Comparison of ENCODE assay signal across 14 mouse cellular contexts in the genomic region with DNA sequence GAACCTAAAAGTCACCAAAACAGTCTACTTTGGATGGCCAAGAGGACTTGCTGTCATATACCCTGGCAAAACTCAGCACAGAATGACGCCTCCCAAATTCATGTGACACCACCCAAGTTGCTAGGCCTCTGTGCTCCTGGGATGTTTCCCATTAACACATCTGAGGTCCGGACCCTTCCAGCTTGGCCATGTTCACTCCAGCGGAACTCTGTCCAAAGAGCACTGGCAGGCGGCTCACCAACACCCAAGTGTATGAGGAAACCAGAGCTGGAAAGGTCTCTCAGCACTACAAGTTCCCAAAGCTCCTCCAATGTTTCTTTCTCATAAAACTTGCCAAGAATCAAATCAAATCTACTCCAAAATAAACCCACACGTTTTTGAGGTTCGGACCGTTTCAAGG.
DNase-seq lines count a peak whose midpoint lies in the region; ATAC-seq and TF ChIP-seq lines count a peak whose summit lies in the region.
"Had no signal": no experiment of that assay in that cellular context is flagged by ENCODE, and none has a peak within 500 bp of the region (broad histone marks: within the 10 kb centered on the region; RNA-seq: fewer than 3 reads in every experiment).

No protein-coding gene starts in this region.

- no peak for TF ChIP-seq EP300 in liver, postnatal 0 days (IDR thresholded peaks at IDR 0.05; ENCODE audit: low read depth)

- peaks cover 4% of the 10 kb centered on the region for H3K36me3 ChIP-seq in liver, adult 2 months (ENCODE audit: control insufficient read depth, insufficient read depth, low read length)
- H3K36me3 ChIP-seq in liver, postnatal 0 days (replicated peaks; ENCODE audit: insufficient read depth, low read length), result no peaks in the 10 kb centered on the region
- H3K36me3 ChIP-seq: embryonic facial prominence, embryonic 13.5 days; lung, embryonic 15.5 days had no signal

- H3K27ac ChIP-seq in liver, adult 2 months (replicated peaks; ENCODE audit: insufficient read depth, low read depth, low read length), result 0 out of 2 replicates have a peak overlapping the region, but pooled peaks have one; percentile 29
- H3K27ac ChIP-seq in liver, postnatal 0 days (ENCODE audit: low read depth), result no peak overlapping the region
- H3K27ac ChIP-seq: embryonic facial prominence, embryonic 13.5 days; lung, embryonic 15.5 days had no signal

- peak; percentile 86 for DNase-seq in liver, adult 2 months (ENCODE audit: extremely low read depth, low read depth, low spot score)
- no peak for DNase-seq in liver, postnatal 0 days
- DNase-seq in gastrocnemius, postnatal 25 days, result peak; percentile 82
- peak; percentile 16 for DNase-seq in kidney, postnatal 10 days
- peak; percentile 21 to 69 for DNase-seq in lung, postnatal 4 days
- no peak for DNase-seq in cerebellum, postnatal 4 days (ENCODE audit: low spot score in 2 of 2)
- DNase-seq in spleen, postnatal 10 days (ENCODE audit: low spot score in 2 of 2), result no peak
- DNase-seq: cerebellum, postnatal 10 days; spleen, adult 18-20 months; thymus, postnatal 25 days had no signal

- H3K4me2 ChIP-seq in liver, postnatal 0 days (ENCODE audit: low read depth, low read length), result no peak overlapping the region
- H3K4me2 ChIP-seq: embryonic facial prominence, embryonic 13.5 days; lung, embryonic 15.5 days had no signal

- H3K4me3 ChIP-seq in liver, adult 2 months (ENCODE audit: insufficient read depth, low read depth, low read length), result no peak overlapping the region
- no peak overlapping the region for H3K4me3 ChIP-seq in liver, postnatal 0 days (ENCODE audit: low read depth, low read length)
- H3K4me3 ChIP-seq: embryonic facial prominence, embryonic 13.5 days; lung, embryonic 15.5 days had no signal

- no peak overlapping the region for H3K9ac ChIP-seq in liver, adult 2 months (ENCODE audit: low read depth, low read length)
- H3K9ac ChIP-seq in liver, postnatal 0 days (replicated peaks), result no peak overlapping the region
- H3K9ac ChIP-seq: embryonic facial prominence, embryonic 13.5 days; lung, embryonic 15.5 days had no signal

- no peaks in the 10 kb centered on the region for H3K27me3 ChIP-seq in liver, adult 2 months (ENCODE audit: control insufficient read depth, insufficient read depth, low read length)
- H3K27me3 ChIP-seq in liver, postnatal 0 days (ENCODE audit: insufficient read depth, low read length), result no peaks in the 10 kb centered on the region
- H3K27me3 ChIP-seq: CH12.LX; embryonic facial prominence, embryonic 13.5 days; lung, embryonic 15.5 days had no signal

- no peaks in the 10 kb centered on the region for H3K9me3 ChIP-seq in liver, postnatal 0 days (ENCODE audit: low read length)
- H3K9me3 ChIP-seq: embryonic facial prominence, embryonic 13.5 days; lung, embryonic 15.5 days had no signal

- ATAC-seq in liver, postnatal 0 days, result no peak
- ATAC-seq: intestine, embryonic 16.5 days had no signal

- TF ChIP-seq CTCF in liver, adult 2 months (IDR thresholded peaks at IDR 0.05; ENCODE audit: low read depth, low read length), result no peak
- no peak for TF ChIP-seq CTCF in liver, postnatal 0 days (IDR thresholded peaks at IDR 0.05; ENCODE audit: low read depth)

- peaks cover 16% of the 10 kb centered on the region for H3K4me1 ChIP-seq in liver, adult 2 months (ENCODE audit: control insufficient read depth, insufficient read depth, low read length)
- H3K4me1 ChIP-seq in liver, postnatal 0 days (ENCODE audit: insufficient read depth), result no peaks in the 10 kb centered on the region
- H3K4me1 ChIP-seq: embryonic facial prominence, embryonic 13.5 days; lung, embryonic 15.5 days had no signal

- H3K79me2 ChIP-seq in liver, adult 2 months (ENCODE audit: control insufficient read depth, insufficient read depth, low read length), result peaks cover 58% of the 10 kb centered on the region

- TF ChIP-seq POLR2A in liver, adult 2 months (IDR thresholded peaks at IDR 0.05; ENCODE audit: extremely low read depth, insufficient read depth, low read length), result no peak

- 25% methylated on average over 7 of the region's 7 CpGs for WGBS in liver, adult 2 months
- WGBS in liver, postnatal 0 days (ENCODE audit: insufficient replicate concordance), result 83% methylated on average over 7 of the region's 7 CpGs

Comparison
In these comparisons a context has a peak if more than half of its experiments do, and no peak if none do; other contexts are left out.
1. DNase-seq: peak in liver, adult 2 months (single experiment), gastrocnemius, postnatal 25 days (single experiment), kidney, postnatal 10 days (single experiment) and lung, postnatal 4 days (2 of 2); none in liver, postnatal 0 days (single experiment), cerebellum, postnatal 4 days (0 of 2) and spleen, postnatal 10 days (0 of 2).